Mouse (Mus musculus) cortical plate, adult 2 months (tissue): ENCODE measurements around the gene Capn5.

Experiments
- CTCF ChIP-seq: fragments of 200-500 bp; IDR thresholded peaks from 2 replicates; pipeline ENCODE4 v1.5.1; 2011; ENCODE audit warnings: mild to moderate bottlenecking, control low read depth, low read length; ENCODE audit not compliant: insufficient read depth; ENCODE audit errors: extremely low read depth
- POLR2A ChIP-seq: fragments of 200-500 bp; IDR thresholded peaks from 2 replicates; pipeline ENCODE4 v1.6.1; 2011; ENCODE audit warnings: mild to moderate bottlenecking, low read length, control low read depth; ENCODE audit not compliant: insufficient read depth; ENCODE audit errors: extremely low read depth

DNA sequence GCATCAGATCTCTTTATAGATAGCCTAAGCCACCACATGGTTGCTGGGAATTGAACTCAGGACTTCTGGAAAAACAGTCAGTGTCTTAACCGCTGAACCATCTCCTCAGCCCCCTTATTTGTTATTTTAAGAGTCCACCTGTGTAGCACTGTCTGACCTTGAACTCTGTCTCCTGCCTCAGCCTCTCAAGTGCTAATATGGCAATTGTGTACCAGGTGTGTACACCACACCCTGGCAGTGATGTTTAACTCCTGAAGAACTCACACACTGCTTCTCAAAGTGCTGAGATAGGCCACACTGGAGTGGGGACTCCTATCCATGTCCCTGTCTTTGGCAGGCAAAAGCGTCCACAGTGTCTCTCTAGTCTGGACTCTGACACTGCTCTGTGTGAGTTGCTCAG, 10.6 kb upstream of the Capn5 start:
- TF ChIP-seq POLR2A, result no peak
- TF ChIP-seq CTCF, result no peak
